Mouse (Mus musculus) liver, embryonic 14.5 days (tissue): ENCODE measurements at regions not wholly inside any gene's neighbourhood (a gene's known extent, or its start where the extent isn't known, plus 50 kb on each side); places are given as distances from the start of the nearest gene placed in this dataset.

Experiments
- CTCF ChIP-seq: IDR thresholded peaks from 2 replicates; pipeline ENCODE4 v1.5.1; 2016; ENCODE audit warnings: antibody characterized with exemption, low read depth, control low read depth
- EP300 ChIP-seq: IDR thresholded peaks from 2 replicates; pipeline ENCODE4 v1.6.1; 2016; ENCODE audit warnings: antibody characterized with exemption, low read depth

DNA sequence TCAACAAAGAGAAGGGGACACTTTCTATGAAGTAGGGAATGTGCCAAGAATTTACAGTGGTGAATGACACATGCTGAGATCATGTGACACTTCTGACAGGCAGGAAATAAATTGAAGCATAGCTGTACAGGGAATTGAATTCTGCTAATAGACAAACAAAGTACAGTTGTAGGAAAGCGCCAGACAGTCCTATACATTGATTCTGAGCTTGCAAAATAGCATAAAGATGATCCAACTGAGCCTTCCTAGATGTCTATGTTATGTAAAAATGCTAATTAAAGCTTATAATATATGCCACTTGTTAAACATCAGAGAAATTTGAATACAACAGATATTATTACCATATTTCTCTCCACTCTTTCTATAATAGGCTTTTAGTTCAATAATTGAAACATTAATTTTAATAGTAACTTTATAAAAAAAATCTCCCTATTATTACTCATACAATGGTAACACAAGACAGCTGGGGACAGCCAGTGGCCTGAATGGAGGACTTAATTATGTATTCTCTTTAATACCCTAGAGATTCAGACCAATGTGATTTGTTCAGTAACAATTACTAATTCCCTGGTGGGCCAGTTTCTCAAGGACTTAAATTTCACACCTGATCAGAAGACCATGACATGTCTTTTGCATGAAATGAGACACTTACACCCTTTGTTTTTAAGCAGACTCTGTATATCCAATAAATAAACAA is 571.4 kb upstream of the Klf6 start:
- TF ChIP-seq CTCF: no peak
- no peak for TF ChIP-seq EP300
